Mouse (Mus musculus) G1E (cell line): ENCODE data around the gene Gpd1. TPM values are rescaled to one million over a fixed set of nuclear protein-coding genes. Genes with fewer than 3 reads are reported as not detected.

Experiments
- ATAC-seq: 2 replicates; pipeline ENCODE4 v1.8.0; 2016; ENCODE audit warnings: mild to moderate bottlenecking; ENCODE audit not compliant: insufficient number of reproducible peaks, poor library complexity, low FRiP score, severe bottlenecking; ENCODE audit errors: extremely low read depth
- DNase-seq: peaks from one replicate; pipeline ENCODE4 v3.0.0; 2012; ENCODE audit warnings: low spot score
- H3K27me3 ChIP-seq: 2 replicates; pipeline ENCODE4 v1.6.1; 2012; ENCODE audit warnings: mild to moderate bottlenecking, low read length, inconsistent platforms; ENCODE audit not compliant: insufficient read depth
- H3K36me3 ChIP-seq: replicated peaks from 2 replicates; pipeline ENCODE3; 2012; ENCODE audit warnings: mild to moderate bottlenecking, inconsistent platforms
- H3K4me1 ChIP-seq: 2 replicates; pipeline ENCODE4 v1.6.1; 2012; ENCODE audit warnings: low read depth, low read length, inconsistent platforms, mixed read lengths; ENCODE audit not compliant: insufficient read depth
- H3K4me3 ChIP-seq: 2 replicates; pipeline ENCODE4 v1.5.1; 2012; ENCODE audit warnings: low read depth, mild to moderate bottlenecking, inconsistent platforms, low read length, moderate library complexity, mixed read lengths
- H3K9me3 ChIP-seq: replicated peaks from 2 replicates; pipeline ENCODE4 v1.6.1; 2012; ENCODE audit warnings: inconsistent platforms
- CTCF ChIP-seq: IDR thresholded peaks from 2 replicates; pipeline ENCODE4 v1.5.1; 2012; ENCODE audit warnings: low read depth, low read length, inconsistent platforms, mixed read lengths
- GATA1 ChIP-seq: IDR thresholded peaks from 2 replicates; pipeline ENCODE4 v1.6.1; 2012; ENCODE audit warnings: borderline replicate concordance, low read length, inconsistent platforms, mixed read lengths
- GATA2 ChIP-seq: IDR thresholded peaks from 2 replicates; pipeline ENCODE4 v1.6.1; 2012; ENCODE audit warnings: low read depth, low read length, inconsistent platforms, borderline replicate concordance
- POLR2AphosphoS5 ChIP-seq: IDR thresholded peaks from 2 replicates; pipeline ENCODE4 v1.6.1; 2012; ENCODE audit warnings: low read depth, low read length, inconsistent platforms; ENCODE audit not compliant: insufficient replicate concordance
- TAL1 ChIP-seq: conservative IDR thresholded peaks from 2 replicates; pipeline ENCODE4 v1.6.1; 2012; ENCODE audit warnings: low read depth, low read length, inconsistent platforms, mixed read lengths
- polyA plus RNA-seq: library from polyadenylated mRNA; stranded (reverse); fragments of >175 nt; gene quantifications from 2 replicates; pipeline ENCODE4 v1.2.3, GENCODE M21; 2012
- total RNA-seq, 2 experiments: library from RNA; stranded (forward) in 1 of 2; stranded (reverse) in 1 of 2; fragments of 200-1000 nt in 1 of 2; fragments of >200 nt in 1 of 2; fragmentation: Nextera tagmentation in 1 of 2; gene quantifications; 2 replicates each; pipeline ENCODE4 v1.2.3; 2014 to 2017

The Gpd1 gene
- total and polyA plus RNA-seq, 3 experiments = not detected

GRCm38 (mm10) chr15:99729056-99729783, 11.9 kb downstream of the Gpd1 start:
- Histone ChIP-seq H3K4me1 (peaks cover 19% of the 10 kb centered on the region), H3K4me3 (no peak overlapping the region), H3K9me3 (peaks cover 3% of the 10 kb centered on the region; the same call in 1 of the 2 replicates), H3K36me3 (peaks cover 31% of the 10 kb centered on the region), H3K27me3 (no peaks in the 10 kb centered on the region)
- no peak for DNase-seq
- ATAC-seq = no peak
- TF ChIP-seq POLR2AphosphoS5 (no peak), GATA1 (no peak), CTCF (no peak), TAL1 (no peak), GATA2 (no peak)

GRCm38 (mm10) chr15:99731167-99731566, 13.9 kb downstream of the Gpd1 start:
- Histone ChIP-seq H3K4me3 (no peak overlapping the region), H3K9me3 (peaks cover 3% of the 10 kb centered on the region; the same call in 1 of the 2 replicates), H3K36me3 (peaks cover 34% of the 10 kb centered on the region), H3K27me3 (no peaks in the 10 kb centered on the region), H3K4me1 (peaks cover 8% of the 10 kb centered on the region)
- DNase-seq (no peak), ATAC-seq (no peak)
- TF ChIP-seq TAL1 (no peak), POLR2AphosphoS5 (no peak), CTCF (no peak), GATA1 (no peak), GATA2 (no peak)

GRCm38 (mm10) chr15:99731678-99732077, 14.4 kb downstream of the Gpd1 start:
- Histone ChIP-seq H3K9me3 (peaks cover 3% of the 10 kb centered on the region; the same call in 1 of the 2 replicates), H3K36me3 (peaks cover 32% of the 10 kb centered on the region), H3K27me3 (no peaks in the 10 kb centered on the region), H3K4me3 (no peak overlapping the region), H3K4me1 (peaks cover 5% of the 10 kb centered on the region)
- DNase-seq (no peak), ATAC-seq (no peak)
- TF ChIP-seq CTCF (no peak), TAL1 (no peak), POLR2AphosphoS5 (no peak), GATA1 (no peak), GATA2 (no peak)

- no peaks in the 10 kb centered on the region; the same call in 1 of the 2 replicates for H3K4me1 ChIP-seq
- H3K4me3 ChIP-seq = no peak overlapping the region
- no peaks in the 10 kb centered on the region for H3K27me3 ChIP-seq
- peaks cover 20% of the 10 kb centered on the region for H3K36me3 ChIP-seq
- TF ChIP-seq POLR2AphosphoS5 = no peak
- TF ChIP-seq CTCF = no peak
- TF ChIP-seq GATA1 = no peak
- no peak for TF ChIP-seq GATA2
- TF ChIP-seq TAL1 = no peak
- no peak for DNase-seq
- no peak for ATAC-seq
- peaks cover 3% of the 10 kb centered on the region; the same call in 1 of the 2 replicates for H3K9me3 ChIP-seq
Observed at GRCm38 (mm10) chr15:99733186-99733585, 15.9 kb downstream of the Gpd1 start.

- TF ChIP-seq POLR2AphosphoS5 (no peak), CTCF (no peak), GATA2 (no peak), GATA1 (no peak), TAL1 (no peak)
- Histone ChIP-seq H3K27me3 (0 out of 2 replicates have a peak, but pooled peaks cover 2% of the 10 kb centered on the region), H3K4me1 (no peaks in the 10 kb centered on the region), H3K36me3 (peaks cover 6% of the 10 kb centered on the region), H3K4me3 (no peak overlapping the region), H3K9me3 (no peaks in the 10 kb centered on the region)
- DNase-seq (no peak), ATAC-seq (no peak)
Observed at GRCm38 (mm10) chr15:99735631-99736030, 18.3 kb downstream of the Gpd1 start.

- ATAC-seq (no peak), DNase-seq (no peak)
- peaks cover 4% of the 10 kb centered on the region; the same call in 1 of the 2 replicates for H3K27me3 ChIP-seq
- no peaks in the 10 kb centered on the region for H3K4me1 ChIP-seq
- peaks cover 6% of the 10 kb centered on the region for H3K36me3 ChIP-seq
- TF ChIP-seq GATA2 (no peak), POLR2AphosphoS5 (no peak), TAL1 (no peak), GATA1 (no peak), CTCF (no peak)
- no peaks in the 10 kb centered on the region for H3K9me3 ChIP-seq
- H3K4me3 ChIP-seq = no peak overlapping the region
Observed at GRCm38 (mm10) chr15:99736675-99737074, 19.4 kb downstream of the Gpd1 start.
